In genomic region chr3:90357959-90358358, GRCm38 (mm10) we compare ENCODE assay signal across 35 mouse cellular contexts.
"Had no signal": no experiment of that assay in that cellular context is flagged by ENCODE, and none has a peak within 500 bp of the region (broad histone marks: within the 10 kb centered on the region; RNA-seq: fewer than 3 reads in every experiment).

No protein-coding gene starts in this region.

- H3K9me3 ChIP-seq: heart, embryonic 10.5 days; heart, embryonic 12.5 days; heart, embryonic 13.5 days; heart, embryonic 15.5 days; hindbrain, embryonic 10.5 days; hindbrain, embryonic 13.5 days; hindbrain, embryonic 15.5 days; intestine, embryonic 15.5 days; kidney, embryonic 15.5 days had no signal

- H3K4me3 ChIP-seq: heart, embryonic 10.5 days; heart, embryonic 12.5 days; heart, embryonic 13.5 days; heart, embryonic 15.5 days; hindbrain, embryonic 10.5 days; hindbrain, embryonic 13.5 days; hindbrain, embryonic 15.5 days; intestine, embryonic 15.5 days; kidney, embryonic 15.5 days; layer of hippocampus, adult 2 months; left cerebral cortex, adult 2 months had no signal

- H3K9ac ChIP-seq: heart, embryonic 12.5 days; heart, embryonic 13.5 days; heart, embryonic 15.5 days; hindbrain, embryonic 13.5 days; hindbrain, embryonic 14.5 days; hindbrain, embryonic 15.5 days; intestine, embryonic 15.5 days; kidney, embryonic 15.5 days had no signal

- H3K4me1 ChIP-seq: heart, embryonic 10.5 days; heart, embryonic 13.5 days; heart, embryonic 15.5 days; hindbrain, embryonic 10.5 days; hindbrain, embryonic 13.5 days; hindbrain, embryonic 15.5 days; intestine, embryonic 15.5 days; kidney, embryonic 15.5 days had no signal

- DNase-seq: heart, postnatal 10 days; heart, postnatal 14 days; heart, postnatal 36 days; heart, postnatal 4 days; kidney, adult 11 months; kidney, adult 18-20 months; kidney, adult 2 months; kidney, adult 8-10 months; kidney, adult 9 months; kidney, postnatal 10 days; kidney, postnatal 14 days; kidney, postnatal 25 days; kidney, postnatal 36 days; kidney, postnatal 4 days; layer of hippocampus, adult 9-11 months; layer of hippocampus, postnatal 36 days had no signal

- H3K27ac ChIP-seq: heart, embryonic 10.5 days; heart, embryonic 13.5 days; heart, embryonic 15.5 days; hindbrain, embryonic 10.5 days; hindbrain, embryonic 13.5 days; hindbrain, embryonic 14.5 days; hindbrain, embryonic 15.5 days; hindbrain, postnatal 0 days; intestine, embryonic 15.5 days; kidney, embryonic 15.5 days; kidney, postnatal 0 days; layer of hippocampus, adult 2 months; left cerebral cortex, adult 2 months had no signal

- H3K27me3 ChIP-seq: heart, embryonic 12.5 days; heart, embryonic 13.5 days; heart, embryonic 15.5 days; hindbrain, embryonic 13.5 days; hindbrain, embryonic 15.5 days; intestine, embryonic 15.5 days; kidney, embryonic 15.5 days had no signal

- ATAC-seq: hindbrain, embryonic 16.5 days; hindbrain, postnatal 0 days; inflammation-experienced regulatory T-cells, adult 6 months; intestine, embryonic 15.5 days; intestine, embryonic 16.5 days; intestine, postnatal 0 days had no signal

- H3K4me2 ChIP-seq: heart, embryonic 11.5 days; heart, embryonic 12.5 days; heart, embryonic 13.5 days; heart, embryonic 15.5 days; hindbrain, embryonic 13.5 days; hindbrain, embryonic 14.5 days; hindbrain, embryonic 15.5 days; intestine, embryonic 15.5 days; kidney, embryonic 15.5 days had no signal
